Mouse (Mus musculus): Measurements from ENCODE around the gene Samd1.

DNA sequence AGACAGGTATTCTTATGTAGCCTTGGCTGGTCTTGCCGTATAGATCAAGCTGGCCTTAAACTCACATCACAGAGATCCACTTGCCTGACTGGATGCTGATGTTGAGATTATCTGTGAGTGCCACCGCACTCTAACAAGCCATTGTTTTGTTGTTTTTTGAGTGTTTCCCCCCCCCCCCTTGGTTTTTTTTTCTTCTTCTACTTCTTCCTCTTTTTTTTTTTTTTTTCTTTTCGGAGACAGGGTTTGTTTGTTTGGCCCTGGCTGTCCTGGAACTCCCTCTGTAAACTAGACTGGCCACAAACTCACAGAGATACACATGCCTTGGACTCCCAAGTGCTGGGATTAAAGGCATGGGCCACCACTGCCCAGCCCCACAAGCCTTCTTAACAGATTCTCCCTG, 3.4 kb upstream of the Samd1 start:
- TF ChIP-seq CTCF (IDR thresholded peaks at IDR 0.05; ENCODE audit: borderline replicate concordance, control insufficient read depth, extremely low read depth, insufficient read depth, low read length, poor library complexity), result no peak
- TF ChIP-seq POLR2A (IDR thresholded peaks at IDR 0.05; ENCODE audit: control insufficient read depth, extremely low read depth, insufficient read depth, low read length, poor library complexity), result no peak
